Mouse (Mus musculus) ES-E14 (cell line): ENCODE data around the gene Coasy. TPM values are rescaled to one million over a fixed set of nuclear protein-coding genes. Genes with fewer than 3 reads are reported as not detected.

Experiments
- DNase-seq: peaks from one replicate; pipeline ENCODE4 v3.0.0-alpha.2; 2013; ENCODE audit warnings: low read depth, low spot score
- H3K27ac ChIP-seq: 2 replicates; pipeline ENCODE4 v1.5.1; 2012; ENCODE audit warnings: low read depth, mild to moderate bottlenecking, low read length, moderate library complexity, mixed read lengths; ENCODE audit not compliant: poor library complexity, insufficient read depth, severe bottlenecking
- H3K36me3 ChIP-seq: 2 replicates; pipeline ENCODE4 v1.6.1; 2012; ENCODE audit warnings: mild to moderate bottlenecking, low read length, moderate library complexity, mixed read lengths; ENCODE audit not compliant: control insufficient read depth, poor library complexity, insufficient read depth, severe bottlenecking
- H3K4me1 ChIP-seq, 2 experiments: fragments of 150-350 bp in 1 of 2; sonication (generic) in 1 of 2; 2 replicates each; pipeline ENCODE4 v1.6.1; 2012; ENCODE audit warnings: low read length in 2 of 2, mild to moderate bottlenecking in 1 of 2, mixed read lengths in 1 of 2; ENCODE audit not compliant: control insufficient read depth in 2 of 2, insufficient read depth in 2 of 2, poor library complexity in 1 of 2
- H3K4me3 ChIP-seq, 2 experiments: fragments of 150-350 bp in 1 of 2; sonication (generic) in 1 of 2; 2 replicates each; pipeline ENCODE4 v1.5.1; 2012; ENCODE audit warnings: low read length in 2 of 2, low read depth in 1 of 2, mild to moderate bottlenecking in 1 of 2, mixed read lengths in 1 of 2; ENCODE audit not compliant: insufficient read depth in 1 of 2, poor library complexity in 1 of 2, severe bottlenecking in 1 of 2
- H3K9ac ChIP-seq: 2 replicates; pipeline ENCODE4 v1.6.1; 2012; ENCODE audit warnings: low read depth, mild to moderate bottlenecking, low read length, mixed read lengths; ENCODE audit not compliant: poor library complexity, insufficient read depth, severe bottlenecking
- H3K9me3 ChIP-seq: fragments of 150-350 bp; sonication (generic); 2 replicates; pipeline ENCODE4 v1.6.1; 2012; ENCODE audit warnings: low read depth, mild to moderate bottlenecking, low read length; ENCODE audit not compliant: control insufficient read depth, insufficient read depth
- CHD2 ChIP-seq: IDR thresholded peaks from 2 replicates; pipeline ENCODE4 v1.6.1; 2014; ENCODE audit warnings: mild to moderate bottlenecking, low read depth, low read length, inconsistent platforms
- HCFC1 ChIP-seq: IDR thresholded peaks from 2 replicates; pipeline ENCODE4 v1.6.1; 2012; ENCODE audit warnings: low read length, inconsistent platforms, borderline replicate concordance; ENCODE audit not compliant: insufficient read depth
- MAFK ChIP-seq: IDR thresholded peaks from 2 replicates; pipeline ENCODE4 v1.6.1; 2014; ENCODE audit warnings: mild to moderate bottlenecking, low read depth, low read length, inconsistent platforms; ENCODE audit not compliant: insufficient read depth
- ZC3H11A ChIP-seq: IDR thresholded peaks from 2 replicates; pipeline ENCODE4 v1.6.1; 2012; ENCODE audit warnings: low read depth, mild to moderate bottlenecking, inconsistent platforms, low read length, borderline replicate concordance
- ZNF384 ChIP-seq: IDR thresholded peaks from 2 replicates; pipeline ENCODE4 v1.6.1; 2012; ENCODE audit warnings: low read depth, low read length, inconsistent platforms
- in situ Hi-C, 2 experiments: fragments of 600-800 bp; cut with MboI; formaldehyde crosslinking; loops; one replicate each; pipeline ENCODE4 v1.15.1; 2025; ENCODE audit warnings: low sequenced_read_pairs in 2 of 2, inconsistent platforms in 1 of 2; ENCODE audit not compliant: unreplicated experiment in 2 of 2
- total RNA-seq: library from RNA; depleted of rRNA; stranded (reverse); fragments of 300-350 nt; gene quantifications from 2 replicates; pipeline ENCODE4 v1.2.3, GENCODE M21; 2012

Gene Coasy
- total RNA-seq, 1 experiment: 21.9 TPM

DNA sequence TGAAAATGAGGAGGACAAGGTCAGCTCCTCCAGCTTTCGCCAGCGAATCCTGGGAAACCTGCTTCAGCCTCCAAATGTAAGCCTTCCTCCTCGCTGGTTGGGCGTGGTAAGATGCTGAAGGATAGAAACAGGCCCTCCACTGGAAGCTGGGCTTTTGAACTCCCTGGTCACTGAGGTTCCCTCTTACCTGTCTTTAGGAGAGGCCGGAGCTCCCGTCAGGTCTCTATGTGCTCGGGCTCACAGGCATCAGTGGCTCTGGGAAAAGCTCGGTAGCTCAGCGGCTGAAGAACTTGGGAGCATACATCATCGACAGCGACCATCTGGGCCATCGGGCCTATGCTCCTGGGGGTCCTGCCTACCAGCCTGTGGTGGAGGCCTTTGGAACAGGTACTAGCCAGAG lies 2.4 kb downstream of the Coasy start:
- Histone ChIP-seq H3K9ac (no peak overlapping the region), H3K36me3 (peaks cover 19% of the 10 kb centered on the region), H3K9me3 (no peaks in the 10 kb centered on the region), H3K4me1 (peaks cover 3 to 8% of the 10 kb centered on the region in 2 experiments; a peak in 2 of 4 replicates), H3K4me3 (no peak overlapping the region), H3K27ac (no peak overlapping the region)
- in situ Hi-C loops: no loop called here
- DNase-seq: no peak
- TF ChIP-seq ZC3H11A (no peak), CHD2 (no peak), ZNF384 (no peak), HCFC1 (no peak), MAFK (no peak)

DNA sequence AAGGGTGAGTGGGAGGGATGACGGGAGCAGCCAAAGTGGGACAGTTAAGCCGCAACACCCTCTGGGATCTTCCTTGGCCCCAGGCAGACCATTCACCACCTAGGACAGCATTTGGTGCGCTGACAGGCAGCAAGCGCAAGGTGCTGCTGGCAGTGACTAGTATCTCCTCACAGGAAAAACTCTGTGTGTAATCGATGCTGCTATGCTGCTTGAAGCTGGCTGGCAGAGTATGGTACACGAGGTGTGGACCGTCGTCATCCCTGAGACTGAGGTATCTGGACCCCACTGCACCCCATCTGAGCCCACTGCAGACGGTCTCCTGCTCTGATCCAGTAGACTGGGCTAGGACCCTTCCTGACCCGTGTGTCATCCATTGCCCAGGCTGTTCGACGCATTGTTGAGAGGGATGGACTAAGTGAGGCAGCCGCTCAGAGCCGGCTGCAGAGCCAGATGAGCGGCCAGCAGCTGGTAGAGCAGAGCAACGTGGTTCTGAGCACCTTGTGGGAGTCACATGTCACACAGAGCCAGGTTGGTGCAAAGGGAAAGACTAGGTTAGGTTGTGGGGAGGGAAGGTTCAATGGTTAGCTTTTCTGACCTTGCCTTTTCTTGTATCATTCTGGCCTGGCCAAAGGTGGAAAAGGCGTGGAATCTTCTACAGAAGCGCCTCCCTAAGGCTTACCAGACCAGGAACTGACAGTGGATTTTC lies 3.4 kb downstream of the Coasy start:
- TF ChIP-seq CHD2 (no peak), ZNF384 (no peak), ZC3H11A (no peak), MAFK (no peak), HCFC1 (no peak)
- Histone ChIP-seq H3K9me3 (no peaks in the 10 kb centered on the region), H3K36me3 (peaks cover 20% of the 10 kb centered on the region), H3K27ac (no peak overlapping the region), H3K4me3 (no peak overlapping the region), H3K4me1 (peaks cover 3 to 8% of the 10 kb centered on the region in 2 experiments; a peak in 2 of 4 replicates), H3K9ac (no peak overlapping the region)
- in situ Hi-C loops: no loop called here
- no peak for DNase-seq

DNA sequence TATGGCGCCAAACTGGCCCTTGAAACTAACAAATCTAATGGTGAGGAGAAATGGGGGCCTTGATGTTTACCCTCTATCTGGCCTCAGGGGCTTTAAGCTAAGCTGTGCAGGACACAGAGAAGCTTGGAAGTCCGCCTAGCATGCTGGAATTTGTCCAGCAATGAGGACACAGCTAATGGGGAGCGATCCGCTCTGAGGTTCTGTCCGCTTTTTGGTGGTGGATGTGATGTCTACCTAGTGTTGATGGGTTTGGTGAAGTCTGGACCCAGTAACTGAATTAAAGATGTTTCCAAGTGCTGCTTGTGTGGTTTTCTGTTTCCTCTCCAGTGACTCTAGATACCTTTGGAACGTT lies 3.9 kb downstream of the Coasy start:
- Histone ChIP-seq H3K36me3 (peaks cover 23% of the 10 kb centered on the region), H3K4me3 (peak overlapping the region in 1 of 2 experiments; percentile 76; a peak in 2 of 4 replicates), H3K4me1 (peaks cover 3 to 8% of the 10 kb centered on the region in 2 experiments; a peak in 2 of 4 replicates), H3K27ac (no peak overlapping the region), H3K9me3 (no peaks in the 10 kb centered on the region), H3K9ac (no peak overlapping the region)
- DNase-seq: no peak
- in situ Hi-C loops: no loop called here
- TF ChIP-seq ZC3H11A (no peak), MAFK (no peak), CHD2 (no peak), ZNF384 (no peak), HCFC1 (no peak)

DNA sequence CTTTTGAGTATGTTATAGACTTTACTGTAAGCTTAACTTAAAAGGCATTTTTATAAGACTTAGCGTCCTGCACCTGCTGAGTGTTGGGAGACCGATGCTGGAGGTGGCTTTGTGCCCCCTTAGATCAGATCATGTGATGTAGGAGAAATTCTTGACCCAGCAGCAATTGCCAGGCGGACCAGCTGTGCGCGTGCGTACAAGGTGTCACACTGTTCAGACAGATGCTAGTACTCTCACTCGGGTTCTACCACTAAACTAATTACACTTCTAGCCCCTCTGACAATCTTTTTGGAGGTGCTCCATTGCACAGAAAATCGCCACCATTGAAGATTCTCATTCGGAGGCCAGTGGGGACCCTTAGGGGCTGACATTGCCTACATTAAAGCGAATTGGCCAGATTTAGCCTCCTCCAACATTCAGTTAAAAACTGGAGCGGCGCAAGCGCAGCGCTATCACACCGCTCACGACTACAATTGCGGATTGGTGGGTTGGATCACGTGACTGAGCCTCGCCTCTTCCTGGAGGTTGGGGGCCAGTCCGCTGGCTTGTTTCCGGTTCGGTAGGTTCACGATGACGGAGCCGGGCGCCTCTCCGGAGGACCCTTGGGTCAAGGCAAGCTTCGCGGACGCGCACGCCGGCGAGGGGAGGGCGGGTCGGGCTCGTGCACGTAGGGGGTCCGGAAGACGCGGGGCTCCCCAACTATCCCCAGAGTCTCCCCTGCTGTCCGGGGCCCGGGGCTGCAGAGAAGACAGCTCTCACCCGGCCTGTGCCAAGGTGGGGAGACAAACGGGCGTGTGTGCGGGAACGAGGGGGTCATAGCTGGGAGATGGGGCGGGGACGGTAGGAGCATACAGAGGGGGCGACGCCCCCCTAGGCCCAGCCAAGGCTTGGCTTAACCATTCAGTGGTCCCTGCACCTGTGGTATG lies 4.7 kb downstream of the Coasy start, which contains the start of gene Mlx:
TSS of gene Mlx (plus strand) at position 522 of the 926 bp plus-strand sequence.
- H3K9me3 ChIP-seq: no peaks in the 10 kb centered on the region
- DNase-seq: peak; percentile 85
- TF ChIP-seq HCFC1 (no peak), MAFK (no peak), CHD2 (no peak), ZC3H11A (no peak), ZNF384 (no peak)
- H3K4me1 ChIP-seq: peaks cover 3 to 8% of the 10 kb centered on the region in 2 experiments; a peak in 2 of 4 replicates
- H3K4me3 ChIP-seq: peak within 1 kb of the TSS; percentile 76 to 83
- H3K27ac ChIP-seq: no peak within 1 kb of the TSS
- H3K36me3 ChIP-seq: peaks cover 28% of the 10 kb centered on the region
- peak within 1 kb of the TSS; percentile 80 for H3K9ac ChIP-seq
- in situ Hi-C loops: no loop called here
